Mouse (Mus musculus): Measurements from ENCODE around the gene Rhoh. TPM values are rescaled to one million over a fixed set of nuclear protein-coding genes. Genes with fewer than 3 reads are reported as not detected.

The Rhoh gene
- 1.6 TPM in 2 replicates for polyA plus RNA-seq (2015; fragmentation: Nextera tagmentation; extraction: Ambion mirVana)

DNA sequence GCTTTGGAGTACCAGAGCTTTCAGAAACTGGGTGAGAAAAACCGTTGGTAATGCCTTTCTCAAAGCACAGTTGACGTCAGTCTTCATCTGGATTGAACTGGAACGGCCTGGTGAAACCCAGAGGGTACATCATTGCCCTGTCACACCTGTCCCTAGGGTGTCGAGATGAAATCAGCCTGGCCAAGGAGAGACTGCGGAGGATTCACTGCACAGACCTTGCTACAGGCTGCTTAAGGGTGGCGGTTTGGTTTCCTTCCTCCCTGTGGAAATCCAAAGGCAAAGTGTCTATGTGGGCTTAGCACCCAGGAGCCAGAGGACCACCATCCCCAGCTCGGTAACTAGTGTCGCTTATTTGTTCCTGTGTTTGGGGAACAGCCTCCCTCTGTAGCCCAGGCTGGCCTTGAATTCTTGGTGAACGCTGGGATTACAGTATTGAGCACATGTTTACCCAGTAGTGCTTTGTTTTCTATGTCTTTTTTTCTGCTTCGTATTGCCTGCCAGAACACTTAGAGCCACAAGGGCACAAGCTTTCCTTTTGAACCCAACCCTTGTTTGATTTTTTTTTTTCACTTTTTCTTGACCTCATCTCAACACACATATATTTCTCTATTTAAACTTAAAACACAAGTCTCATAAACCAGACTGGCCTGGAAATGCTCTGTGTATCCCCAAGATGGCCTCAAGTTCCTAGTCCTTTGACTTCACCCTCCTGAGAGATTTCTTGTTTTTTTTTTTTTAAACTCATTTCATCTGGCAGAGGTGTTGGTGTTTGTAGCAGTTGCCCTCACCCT, at the start of gene Rhoh:
Rhoh (plus strand) TSS at position 60 of the 791 bp plus-strand sequence.
- 78% methylated on average over 10 of the region's 10 CpGs for WGBS
- no peak within 1 kb of the TSS for H3K4me2 ChIP-seq
- no peak within 1 kb of the TSS for H3K27ac ChIP-seq
- no peak within 1 kb of the TSS for H3K9ac ChIP-seq
- H3K36me3 ChIP-seq, result no peaks in the 10 kb centered on the region
- H3K4me3 ChIP-seq (replicated peaks), result no peak within 1 kb of the TSS
- H3K4me1 ChIP-seq, result peaks cover 3% of the 10 kb centered on the region; the same call in 1 of the 2 replicates
- ATAC-seq (ENCODE audit: insufficient read depth, low FRiP score, low read depth), result no peak
- H3K9me3 ChIP-seq, result no peaks in the 10 kb centered on the region
- H3K27me3 ChIP-seq (replicated peaks), result no peaks in the 10 kb centered on the region

DNA sequence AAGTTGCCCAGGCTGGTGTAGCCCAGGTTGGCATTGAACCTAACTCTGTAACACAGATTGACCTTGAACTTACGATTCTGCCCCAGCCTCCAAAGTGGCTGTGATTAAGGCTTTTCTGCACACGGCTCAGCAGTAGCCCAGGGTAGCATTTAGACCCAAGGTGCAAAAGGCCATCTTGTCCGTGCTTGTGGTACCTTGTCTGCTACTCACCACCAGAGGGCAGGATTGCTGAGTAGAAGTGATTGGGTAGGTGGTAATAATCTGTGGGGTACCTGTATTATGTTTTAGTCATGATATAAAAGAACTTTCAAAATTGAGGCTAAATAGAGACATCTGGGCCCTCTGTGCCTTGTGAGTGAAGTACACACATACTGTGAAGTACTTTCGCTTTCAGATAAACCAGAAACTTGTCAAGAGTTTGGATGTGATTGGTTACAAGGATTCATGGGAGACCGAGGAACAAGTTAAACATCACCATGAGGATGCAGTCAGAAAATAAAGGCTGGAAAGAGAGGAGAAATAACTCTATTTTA, 37.3 kb upstream of the Rhoh start:
- Histone ChIP-seq H3K4me2 (no peak overlapping the region), H3K9me3 (no peaks in the 10 kb centered on the region), H3K4me1 (no peaks in the 10 kb centered on the region), H3K4me3 (replicated peaks) (no peak overlapping the region), H3K36me3 (peaks cover 20% of the 10 kb centered on the region), H3K9ac (no peak overlapping the region), H3K27me3 (replicated peaks) (no peaks in the 10 kb centered on the region), H3K27ac (no peak overlapping the region)
- no peak for ATAC-seq (ENCODE audit: insufficient read depth, low FRiP score, low read depth)
- WGBS, result 68% methylated on average over 5 of the region's 5 CpGs

DNA sequence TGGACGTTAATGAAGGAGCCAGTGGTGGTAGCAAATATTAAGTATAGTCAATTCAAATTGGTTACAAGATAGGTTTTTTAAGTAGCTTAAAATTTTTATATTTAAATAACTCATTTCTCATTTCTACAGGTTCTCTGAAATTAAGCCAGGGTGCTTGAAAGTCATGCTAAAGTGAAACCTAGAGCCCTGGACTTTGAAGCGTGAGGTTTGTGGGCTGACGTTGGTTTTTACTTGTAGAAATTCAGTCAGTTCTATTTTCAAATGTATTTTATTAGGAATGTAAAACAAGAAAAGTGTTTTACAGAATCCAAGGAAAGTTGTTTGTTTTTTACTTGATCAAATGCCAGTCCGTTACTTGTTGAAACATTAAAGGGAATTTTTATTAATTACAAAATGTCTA, 34.5 kb upstream of the Rhoh start:
- ATAC-seq (ENCODE audit: insufficient read depth, low FRiP score, low read depth), result no peak
- Histone ChIP-seq H3K9me3 (no peaks in the 10 kb centered on the region), H3K4me1 (no peaks in the 10 kb centered on the region), H3K4me3 (replicated peaks) (no peak overlapping the region), H3K27me3 (replicated peaks) (no peaks in the 10 kb centered on the region), H3K27ac (no peak overlapping the region), H3K36me3 (peaks cover 11% of the 10 kb centered on the region), H3K4me2 (no peak overlapping the region), H3K9ac (no peak overlapping the region)
- 92% methylated on average over 4 of the region's 4 CpGs for WGBS

DNA sequence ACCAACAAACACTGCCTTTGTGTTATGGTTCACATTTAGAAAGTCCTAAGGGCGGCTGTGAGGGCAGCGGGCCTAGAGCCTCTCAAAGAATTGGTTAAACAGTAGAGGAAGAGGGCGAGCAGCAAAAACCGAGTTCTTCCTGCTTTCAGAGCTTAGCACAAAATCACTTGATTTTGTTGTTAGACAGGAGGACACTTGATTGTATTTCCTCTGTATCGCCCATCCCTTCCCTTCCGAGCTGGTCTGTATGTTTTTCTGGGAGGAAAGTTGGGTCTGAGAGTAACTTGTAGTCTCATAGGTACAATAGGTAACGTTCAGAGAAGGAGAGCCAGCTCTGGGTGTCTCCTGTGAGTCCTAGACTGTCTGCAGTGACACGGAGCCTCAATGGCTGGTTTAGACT, 33.9 kb upstream of the Rhoh start:
- H3K36me3 ChIP-seq, result peaks cover 11% of the 10 kb centered on the region
- H3K9me3 ChIP-seq, result no peaks in the 10 kb centered on the region
- ATAC-seq (ENCODE audit: insufficient read depth, low FRiP score, low read depth), result no peak
- no peak overlapping the region for H3K4me3 ChIP-seq (replicated peaks)
- 86% methylated on average over 8 of the region's 8 CpGs for WGBS
- H3K27ac ChIP-seq, result no peak overlapping the region
- no peaks in the 10 kb centered on the region for H3K4me1 ChIP-seq
- no peak overlapping the region for H3K9ac ChIP-seq
- no peak overlapping the region for H3K4me2 ChIP-seq
- no peaks in the 10 kb centered on the region for H3K27me3 ChIP-seq (replicated peaks)

DNA sequence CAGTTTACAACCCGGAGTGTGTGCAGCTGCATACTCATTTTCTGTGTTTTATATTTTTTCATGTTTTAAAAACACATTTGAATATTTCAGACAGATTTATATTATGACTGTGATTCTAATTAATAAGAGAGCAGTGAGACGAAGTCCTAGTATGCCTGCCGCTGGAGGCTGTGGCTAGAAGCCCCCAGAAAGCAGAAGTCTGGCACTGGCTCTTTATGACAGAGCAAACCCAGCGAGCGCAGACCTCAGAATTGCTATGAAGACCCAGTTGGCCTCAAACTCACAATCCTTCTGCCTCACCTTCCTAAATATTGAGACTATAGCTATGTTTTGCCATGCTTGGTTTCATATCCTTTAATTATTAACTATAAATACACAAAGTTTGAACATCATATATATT, 32.8 kb upstream of the Rhoh start:
- no peaks in the 10 kb centered on the region for H3K4me1 ChIP-seq
- no peaks in the 10 kb centered on the region for H3K9me3 ChIP-seq
- WGBS, result 89% methylated on average over 5 of the region's 5 CpGs
- no peak overlapping the region for H3K4me2 ChIP-seq
- no peak overlapping the region for H3K4me3 ChIP-seq (replicated peaks)
- H3K27ac ChIP-seq, result no peak overlapping the region
- no peak overlapping the region for H3K9ac ChIP-seq
- H3K36me3 ChIP-seq, result peaks cover 4% of the 10 kb centered on the region; the same call in 1 of the 2 replicates
- no peak for ATAC-seq (ENCODE audit: insufficient read depth, low FRiP score, low read depth)
- no peaks in the 10 kb centered on the region for H3K27me3 ChIP-seq (replicated peaks)

DNA sequence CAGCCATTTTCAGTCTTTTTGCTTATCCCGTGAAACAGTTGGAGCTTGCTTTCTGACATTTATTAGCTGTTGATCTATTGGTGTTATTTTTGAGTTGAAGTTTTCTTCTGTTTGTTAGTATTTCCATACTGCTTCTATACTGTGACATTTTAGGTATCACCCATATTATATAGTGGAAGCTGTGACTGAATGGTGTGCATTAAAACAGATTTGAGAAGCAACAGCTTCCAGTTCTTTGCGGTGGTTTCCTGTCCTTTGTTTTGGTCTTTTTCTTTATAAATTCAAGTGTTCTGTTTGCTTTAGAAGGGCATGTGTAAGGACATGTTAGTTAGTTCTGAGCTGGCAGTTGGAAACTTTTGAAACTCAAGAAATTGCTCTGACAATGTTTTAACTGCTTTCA, 32.0 kb upstream of the Rhoh start:
- no peaks in the 10 kb centered on the region for H3K9me3 ChIP-seq
- no peaks in the 10 kb centered on the region for H3K27me3 ChIP-seq (replicated peaks)
- H3K4me2 ChIP-seq, result no peak overlapping the region
- no peaks in the 10 kb centered on the region for H3K4me1 ChIP-seq
- no peak overlapping the region for H3K4me3 ChIP-seq (replicated peaks)
- WGBS, result 52% methylated on average over 2 of the region's 2 CpGs
- H3K27ac ChIP-seq, result no peak overlapping the region
- no peak overlapping the region for H3K9ac ChIP-seq
- ATAC-seq (ENCODE audit: insufficient read depth, low FRiP score, low read depth), result no peak
- H3K36me3 ChIP-seq, result peaks cover 4% of the 10 kb centered on the region; the same call in 1 of the 2 replicates

DNA sequence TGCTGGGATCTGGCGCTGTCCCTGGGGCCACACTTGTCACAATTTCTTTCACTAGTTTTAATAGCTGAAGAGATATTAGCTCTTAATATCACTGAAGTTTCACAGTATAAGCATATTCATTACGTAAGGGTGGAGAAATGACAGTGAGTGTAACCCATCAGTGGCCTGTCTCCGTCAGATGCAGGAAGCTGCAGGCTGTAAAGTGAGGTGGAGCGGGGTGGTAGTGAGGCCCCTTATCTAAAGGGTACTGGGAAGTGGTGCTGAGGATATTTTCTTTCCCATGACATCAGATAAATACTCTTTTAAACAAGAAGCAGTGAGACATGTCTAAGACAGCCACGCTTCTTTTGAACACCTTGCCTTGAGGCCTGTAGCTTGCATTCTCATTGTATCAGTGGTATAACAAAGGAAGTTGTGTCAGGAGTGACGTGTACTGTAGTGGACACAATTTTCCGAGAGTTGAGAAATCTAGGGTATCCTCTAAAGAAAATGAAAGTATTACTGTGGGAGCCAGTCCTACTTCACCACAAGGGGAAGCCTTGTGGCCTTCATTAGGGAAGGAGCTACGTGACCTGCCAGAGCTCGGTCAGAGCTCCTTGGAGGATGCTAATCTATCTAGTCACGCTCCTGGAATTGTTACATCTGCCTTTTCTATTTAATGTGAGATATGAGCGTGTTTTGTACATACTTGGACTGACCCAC, 28.9 kb upstream of the Rhoh start:
- no peak overlapping the region for H3K27ac ChIP-seq
- no peak for ATAC-seq (ENCODE audit: insufficient read depth, low FRiP score, low read depth)

DNA sequence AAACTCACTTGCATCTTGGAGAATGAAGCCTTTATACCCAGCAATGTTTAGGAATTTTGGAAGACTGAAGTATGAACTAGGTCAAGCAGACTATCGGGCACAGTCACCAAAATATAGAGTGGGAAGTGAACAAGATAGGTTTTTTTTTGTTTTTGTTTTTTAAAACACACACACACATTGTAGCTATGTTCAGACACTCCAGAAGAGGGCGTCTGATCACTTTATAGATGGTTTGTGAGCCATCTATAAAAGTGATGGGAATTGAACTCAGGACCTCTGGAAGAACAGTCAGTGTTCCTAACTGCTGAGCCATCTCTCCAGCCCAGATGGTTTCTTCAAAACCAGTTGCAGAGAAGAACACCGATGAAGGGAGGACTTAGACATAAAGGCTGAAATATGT, 27.9 kb upstream of the Rhoh start:
- WGBS, result 76% methylated on average over 3 of the region's 3 CpGs
- H3K4me1 ChIP-seq, result no peaks in the 10 kb centered on the region
- no peak overlapping the region for H3K27ac ChIP-seq
- H3K9me3 ChIP-seq, result no peaks in the 10 kb centered on the region
- ATAC-seq (ENCODE audit: insufficient read depth, low FRiP score, low read depth), result no peak
- H3K4me2 ChIP-seq, result no peak overlapping the region
- H3K4me3 ChIP-seq (replicated peaks), result no peak overlapping the region
- H3K27me3 ChIP-seq (replicated peaks), result no peaks in the 10 kb centered on the region
- no peak overlapping the region for H3K9ac ChIP-seq
- no peaks in the 10 kb centered on the region for H3K36me3 ChIP-seq

More for the DNA sequence above, 28.9 kb upstream of the Rhoh start:
- Histone ChIP-seq H3K4me1 (no peaks in the 10 kb centered on the region), H3K9ac (no peak overlapping the region), H3K4me3 (replicated peaks) (no peak overlapping the region), H3K4me2 (no peak overlapping the region), H3K9me3 (no peaks in the 10 kb centered on the region), H3K36me3 (no peaks in the 10 kb centered on the region), H3K27me3 (replicated peaks) (no peaks in the 10 kb centered on the region)
- WGBS, result 82% methylated on average over 11 of the region's 11 CpGs

DNA sequence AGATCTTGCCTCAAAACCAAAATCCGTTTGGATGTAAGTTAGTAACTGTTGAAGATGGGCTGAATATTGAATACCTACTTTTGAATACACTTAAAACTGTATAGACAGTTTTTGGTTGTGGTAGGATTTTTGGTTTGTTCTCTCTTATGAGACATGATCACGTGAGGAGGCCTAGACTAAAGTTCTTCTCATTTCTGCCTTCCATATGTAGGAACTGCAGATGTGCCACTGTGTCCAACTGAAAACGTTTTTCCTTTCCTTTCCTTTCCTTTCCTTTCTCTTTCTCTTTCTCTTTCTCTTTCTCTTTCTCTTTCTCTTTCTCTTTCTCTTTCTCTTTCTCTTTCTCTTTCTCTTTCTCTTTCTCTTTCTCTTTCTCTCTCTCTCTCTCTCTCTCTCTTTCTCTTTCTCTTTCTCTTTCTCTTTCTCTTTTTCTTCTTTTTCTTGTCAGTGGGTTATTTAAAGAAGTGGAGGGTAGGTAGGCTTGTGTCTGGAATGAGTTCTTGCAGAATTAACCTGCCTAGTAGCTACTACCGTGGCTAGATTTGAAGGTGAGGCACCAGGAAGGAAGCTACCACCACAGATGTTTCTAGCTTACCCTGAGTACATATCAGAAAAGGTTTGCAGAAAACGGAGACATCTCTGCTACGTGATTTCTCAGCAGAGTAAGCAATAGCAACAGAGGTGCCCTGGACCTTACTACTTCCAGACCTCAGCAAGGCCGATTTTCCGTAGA, 27.1 kb upstream of the Rhoh start:
- Histone ChIP-seq H3K36me3 (no peaks in the 10 kb centered on the region), H3K27ac (no peak overlapping the region), H3K4me2 (no peak overlapping the region), H3K4me3 (replicated peaks) (no peak overlapping the region), H3K4me1 (no peaks in the 10 kb centered on the region), H3K27me3 (replicated peaks) (no peaks in the 10 kb centered on the region), H3K9me3 (no peaks in the 10 kb centered on the region), H3K9ac (no peak overlapping the region)
- WGBS, result 89% methylated on average over 8 of the region's 8 CpGs
- no peak for ATAC-seq (ENCODE audit: insufficient read depth, low FRiP score, low read depth)

DNA sequence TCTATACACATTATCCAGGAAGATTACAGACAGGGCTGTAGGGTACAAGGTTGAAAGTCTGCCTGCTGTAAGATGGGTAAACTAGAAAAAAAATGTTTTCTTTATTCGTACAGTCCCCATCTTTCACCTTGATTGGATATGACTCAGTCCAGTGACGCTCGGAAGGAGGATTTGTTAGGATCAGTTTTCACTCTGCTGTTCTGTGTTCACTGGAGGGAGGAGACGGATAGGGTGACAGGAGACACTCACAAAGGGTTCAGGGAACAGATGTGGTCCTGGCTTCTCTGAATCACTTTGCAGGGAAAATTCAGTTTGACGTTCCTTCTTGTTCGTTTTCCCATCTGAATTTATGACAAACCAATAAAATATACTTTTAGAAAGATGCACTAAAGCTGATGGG, 23.0 kb upstream of the Rhoh start:
- Histone ChIP-seq H3K4me1 (0 out of 2 replicates have a peak, but pooled peaks cover 4% of the 10 kb centered on the region), H3K9ac (no peak overlapping the region), H3K27ac (no peak overlapping the region), H3K4me2 (no peak overlapping the region), H3K9me3 (no peaks in the 10 kb centered on the region), H3K36me3 (no peaks in the 10 kb centered on the region), H3K4me3 (replicated peaks) (no peak overlapping the region), H3K27me3 (replicated peaks) (no peaks in the 10 kb centered on the region)
- WGBS, result 54% methylated on average over 6 of the region's 6 CpGs
- ATAC-seq (ENCODE audit: insufficient read depth, low FRiP score, low read depth), result no peak

DNA sequence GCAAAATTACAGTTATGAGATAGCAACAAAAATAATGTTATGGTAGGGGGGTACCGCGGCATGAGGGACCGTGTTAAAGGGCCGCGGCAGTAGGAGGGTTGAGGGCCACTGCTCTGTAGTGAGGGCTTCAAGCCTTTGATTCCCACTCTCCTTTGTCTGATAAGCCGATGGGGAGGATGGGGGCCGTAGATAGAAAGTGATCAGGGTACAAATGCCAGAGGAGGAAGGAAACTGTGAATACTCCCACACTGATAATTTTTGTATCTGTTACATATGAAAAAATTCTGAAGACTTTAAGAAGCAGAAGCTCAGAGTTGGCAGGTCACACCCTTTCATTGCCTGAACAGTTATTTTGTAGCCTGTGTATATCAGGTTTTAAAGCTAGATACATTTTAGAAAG, 18.1 kb upstream of the Rhoh start:
- Histone ChIP-seq H3K27me3 (replicated peaks) (no peaks in the 10 kb centered on the region), H3K9ac (no peak overlapping the region), H3K36me3 (no peaks in the 10 kb centered on the region), H3K9me3 (no peaks in the 10 kb centered on the region), H3K4me1 (0 out of 2 replicates have a peak, but pooled peaks cover 4% of the 10 kb centered on the region), H3K4me3 (replicated peaks) (no peak overlapping the region), H3K4me2 (no peak overlapping the region), H3K27ac (no peak overlapping the region)
- 75% methylated on average over 7 of the region's 7 CpGs for WGBS
- ATAC-seq (ENCODE audit: insufficient read depth, low FRiP score, low read depth), result no peak
